Mouse (Mus musculus) kidney, adult 2 months (tissue): ENCODE measurements at regions not wholly inside any gene's neighbourhood (a gene's known extent, or its start where the extent isn't known, plus 50 kb on each side); places are given as distances from the start of the nearest gene placed in this dataset.

Experiments used
- DNase-seq: peaks from one replicate; pipeline ENCODE4 v3.0.0; 2021
- H3K27ac ChIP-seq: fragments of 200-500 bp; 2 replicates; pipeline ENCODE4 v1.5.1; 2012; ENCODE audit warnings: low read depth, low read length, control low read depth, inconsistent platforms; ENCODE audit not compliant: insufficient read depth
- H3K27me3 ChIP-seq: fragments of 200-500 bp; replicated peaks from 2 replicates; pipeline ENCODE4 v1.6.1; 2012; ENCODE audit warnings: mild to moderate bottlenecking, moderate library complexity, low read length, inconsistent platforms; ENCODE audit not compliant: control insufficient read depth, insufficient read depth
- H3K36me3 ChIP-seq: fragments of 200-500 bp; 2 replicates; pipeline ENCODE4 v1.6.1; 2012; ENCODE audit warnings: mild to moderate bottlenecking, moderate library complexity, low read length, inconsistent platforms; ENCODE audit not compliant: control insufficient read depth, insufficient read depth
- H3K4me1 ChIP-seq: fragments of 200-500 bp; 2 replicates; pipeline ENCODE4 v1.6.1; 2011; ENCODE audit warnings: low read length; ENCODE audit not compliant: control insufficient read depth, insufficient read depth
- H3K4me3 ChIP-seq: fragments of 200-500 bp; 2 replicates; pipeline ENCODE4 v1.5.1; 2011; ENCODE audit warnings: mild to moderate bottlenecking, low read depth, low read length, control low read depth; ENCODE audit not compliant: insufficient read depth
- CTCF ChIP-seq: fragments of 200-500 bp; conservative IDR thresholded peaks from 2 replicates; pipeline ENCODE4 v1.5.1; 2011; ENCODE audit warnings: low read depth, mild to moderate bottlenecking, control low read depth, low read length, moderate library complexity, mixed read lengths; ENCODE audit not compliant: insufficient read depth, insufficient read length
- POLR2A ChIP-seq: fragments of 200-500 bp; IDR thresholded peaks from one replicate; pipeline ENCODE4 v1.6.1; 2011; ENCODE audit warnings: low read depth, low read length, control low read depth
- WGBS: fragments of 180-500 bp; shearing (Covaris S2); methylation state at CpG from one replicate; pipeline ENCODE4 v1.1.7; 2018; 5-methylcytosine and 5-hydroxymethylcytosine counted together

- Histone ChIP-seq H3K4me3 (no peak overlapping the region), H3K36me3 (no peaks in the 10 kb centered on the region), H3K4me1 (no peaks in the 10 kb centered on the region), H3K27ac (no peak overlapping the region), H3K27me3 (no peaks in the 10 kb centered on the region)
- WGBS, result 38% methylated on average over 5 of the region's 5 CpGs
- no peak for DNase-seq
- TF ChIP-seq CTCF (no peak), POLR2A (no peak)
These were observed 56.3 kb upstream of the Rad23b start for GRCm38 (mm10) chr4:55293347-55294079.

GRCm38 (mm10) chr4:55294255-55294687 lies 55.6 kb upstream of the Rad23b start:
- DNase-seq, result no peak
- no peaks in the 10 kb centered on the region for H3K4me1 ChIP-seq
- no peak overlapping the region for H3K27ac ChIP-seq
- H3K36me3 ChIP-seq, result no peaks in the 10 kb centered on the region
- 2% methylated on average over 14 of the region's 14 CpGs for WGBS
- TF ChIP-seq POLR2A (no peak), CTCF (no peak)
- no peaks in the 10 kb centered on the region for H3K27me3 ChIP-seq
- H3K4me3 ChIP-seq, result no peak overlapping the region

- Histone ChIP-seq H3K27me3 (no peaks in the 10 kb centered on the region), H3K4me1 (no peaks in the 10 kb centered on the region), H3K27ac (no peak overlapping the region), H3K4me3 (no peak overlapping the region), H3K36me3 (no peaks in the 10 kb centered on the region)
- DNase-seq, result no peak
- TF ChIP-seq CTCF (no peak), POLR2A (no peak)
- WGBS, result 81% methylated on average over 3 of the region's 3 CpGs
These were observed 52.0 kb upstream of the Rad23b start for GRCm38 (mm10) chr4:55297841-55298240.
